Mouse (Mus musculus) bone marrow, adult 2 months (tissue): ENCODE results near the gene Psmg1. TPM values are rescaled to one million over a fixed set of nuclear protein-coding genes. Genes with fewer than 3 reads are reported as not detected.
"Not testable (repeated sequence)": the region's sequence is repeated elsewhere in the genome, so short reads cannot be mapped to it uniquely, and the experiment has no call there.

Experiments
- H3K27ac ChIP-seq: fragments of 200-500 bp; 2 replicates; pipeline ENCODE4 v1.5.1; 2012; ENCODE audit warnings: low read depth, mild to moderate bottlenecking, control low read depth, inconsistent platforms, low read length; ENCODE audit not compliant: control insufficient read depth, poor library complexity, insufficient read depth
- H3K4me1 ChIP-seq: fragments of 200-500 bp; 2 replicates; pipeline ENCODE4 v1.6.1; 2011; ENCODE audit warnings: low read length; ENCODE audit not compliant: control insufficient read depth, insufficient read depth
- H3K4me3 ChIP-seq: fragments of 200-500 bp; replicated peaks from 2 replicates; pipeline ENCODE3; 2011; ENCODE audit warnings: mild to moderate bottlenecking, low read depth, low read length, control low read depth; ENCODE audit not compliant: control insufficient read depth
- CTCF ChIP-seq: fragments of 200-500 bp; IDR thresholded peaks from 2 replicates; pipeline ENCODE4 v1.5.1; 2011; ENCODE audit warnings: low read length, control low read depth; ENCODE audit not compliant: control insufficient read depth, insufficient read depth
- POLR2A ChIP-seq: fragments of 200-500 bp; IDR thresholded peaks from 2 replicates; pipeline ENCODE4 v1.6.1; 2011; ENCODE audit warnings: low read depth, mild to moderate bottlenecking, control low read depth, low read length, borderline replicate concordance; ENCODE audit not compliant: control insufficient read depth
- WGBS: fragments of 180-500 bp; shearing (Covaris S2); methylation state at CpG from one replicate; pipeline ENCODE4 v1.1.7; 2018; 5-methylcytosine and 5-hydroxymethylcytosine counted together
- polyA plus RNA-seq: library from polyadenylated mRNA; stranded (reverse); fragments of >200 nt; gene quantifications from 2 replicates; pipeline ENCODE4 v1.2.4, GENCODE M21; 2011; ENCODE audit warnings: low replicate concordance; ENCODE audit not compliant: missing spikeins, insufficient read depth, insufficient read length

The Psmg1 gene
- polyA plus RNA-seq = 17.4 and 26.4 TPM in 2 replicates

DNA sequence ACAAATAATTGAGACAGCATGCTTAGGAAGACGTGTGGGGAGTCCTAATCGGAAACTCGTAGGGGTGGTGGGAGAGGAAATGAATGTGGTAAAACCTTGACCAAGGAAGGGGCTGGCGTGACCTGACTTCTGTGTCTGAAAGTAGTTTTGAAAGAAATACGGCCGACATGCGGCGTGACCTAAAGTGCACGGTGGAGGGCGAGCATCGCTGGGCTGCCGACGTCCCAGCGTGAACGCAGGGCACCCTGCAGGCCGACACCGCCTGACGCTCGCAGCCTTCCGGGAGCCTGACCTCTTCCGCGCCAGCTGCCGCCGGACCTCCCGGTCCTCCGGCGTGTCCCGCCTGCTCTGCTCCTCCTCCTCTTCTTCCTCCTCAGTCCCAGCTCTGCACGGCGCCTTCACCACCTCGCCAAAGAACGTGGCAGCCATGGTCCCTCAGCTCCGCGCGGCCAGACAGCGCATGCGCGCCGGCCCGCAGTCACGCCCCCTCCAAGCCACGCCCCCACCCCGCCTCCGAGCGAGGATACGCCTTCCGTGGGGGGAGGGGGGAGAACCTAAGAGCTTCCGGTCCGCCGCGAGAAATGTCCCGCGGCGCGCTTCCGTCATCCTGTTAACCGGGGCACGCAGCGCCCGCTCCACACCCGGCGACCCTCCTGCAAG, at the start of gene Psmg1:
Gene Psmg1 (minus strand): TSS at position 499 of the 660 bp plus-strand sequence.
- WGBS = under 1% methylated on average over 60 of the region's 62 CpGs
- TF ChIP-seq CTCF (no peak), POLR2A (peak; percentile 92)
- Histone ChIP-seq H3K4me3 (peak within 1 kb of the TSS; percentile 87), H3K4me1 (no peaks in the 10 kb centered on the region), H3K27ac (peak within 1 kb of the TSS; percentile 83)

DNA sequence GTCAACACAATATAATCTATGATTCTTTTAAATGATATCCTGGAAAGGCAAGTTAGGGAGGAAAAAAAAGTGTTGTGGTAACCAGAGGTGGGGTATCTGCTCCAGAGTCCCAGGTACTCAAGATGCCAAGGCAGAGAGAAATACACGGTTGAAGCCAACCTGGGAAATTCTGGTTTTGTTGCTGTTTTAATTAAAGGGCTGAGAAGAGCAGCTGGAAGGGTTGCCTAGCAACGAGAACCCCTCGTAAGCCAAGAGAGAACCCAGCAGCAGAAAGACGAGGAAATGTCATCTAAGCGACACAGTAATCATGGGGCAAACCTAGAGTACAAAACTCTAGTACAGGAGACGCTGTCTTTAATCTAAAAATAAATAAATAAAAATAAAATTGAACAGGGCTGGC, 48.8 kb upstream of the Psmg1 start:
- no peak for TF ChIP-seq CTCF
- TF ChIP-seq POLR2A = no peak
- Histone ChIP-seq H3K4me3 (no peak overlapping the region), H3K27ac (no peak overlapping the region), H3K4me1 (no peaks in the 10 kb centered on the region)
- WGBS = 86% methylated on average over 6 of the region's 6 CpGs

DNA sequence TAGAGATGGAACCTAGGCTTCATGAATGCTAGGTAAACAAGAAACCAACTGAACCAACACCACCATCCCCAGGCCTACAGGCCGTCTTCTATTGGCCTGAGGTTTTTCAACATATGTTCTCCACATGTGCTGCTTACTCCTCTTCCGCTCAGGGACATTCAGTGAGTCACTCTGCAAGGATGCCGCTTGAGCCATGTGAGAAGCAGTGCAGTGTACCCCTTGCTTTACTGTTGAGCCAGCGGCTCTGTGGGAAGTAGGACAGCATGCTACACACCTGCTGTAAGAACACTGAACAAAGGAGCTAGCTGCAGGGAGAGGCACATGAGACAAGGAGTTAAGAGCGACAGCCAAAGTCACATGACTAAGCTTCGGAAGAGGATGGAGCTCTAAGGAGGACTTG, 43.7 kb upstream of the Psmg1 start:
- H3K4me1 ChIP-seq = no peaks in the 10 kb centered on the region
- WGBS = 93% methylated on average over 6 of the region's 6 CpGs
- no peak for TF ChIP-seq POLR2A
- TF ChIP-seq CTCF = no peak

DNA sequence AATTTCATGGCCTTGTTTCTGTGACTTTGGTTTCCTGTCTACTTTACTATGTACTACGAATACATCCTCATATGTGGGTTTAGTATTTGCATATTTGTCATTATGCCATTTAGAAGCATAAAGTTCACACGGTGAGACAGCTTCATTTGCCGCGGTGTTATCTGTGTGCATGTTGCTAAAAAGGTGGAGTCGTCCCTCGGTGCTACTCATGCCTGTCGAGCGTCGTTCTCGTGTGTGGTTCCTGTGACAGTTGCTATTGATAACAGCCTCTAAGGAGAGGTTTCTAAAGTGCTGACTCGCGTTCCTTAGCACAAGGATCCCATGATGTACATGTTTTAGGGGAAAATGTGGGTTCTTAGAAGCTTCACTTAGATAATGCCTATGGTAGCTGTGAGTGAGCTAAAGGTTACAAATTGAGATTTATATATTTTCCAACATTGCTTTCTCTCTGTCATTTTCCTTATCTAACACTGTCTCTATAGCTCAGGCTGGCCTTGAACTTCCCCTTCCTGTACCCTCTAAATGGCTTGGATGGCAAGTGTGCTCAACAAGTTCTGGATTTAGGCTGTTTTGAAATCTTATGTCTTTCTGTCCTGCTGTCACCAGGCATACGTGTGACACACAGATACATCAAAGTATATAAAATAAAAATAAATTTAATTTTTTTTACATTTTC, 41.7 kb upstream of the Psmg1 start:
- Histone ChIP-seq H3K27ac (no peak overlapping the region), H3K4me3 (no peak overlapping the region), H3K4me1 (no peaks in the 10 kb centered on the region)
- WGBS = 70% methylated on average over 13 of the region's 13 CpGs
- no peak for TF ChIP-seq CTCF
- TF ChIP-seq POLR2A = no peak

More for the DNA sequence above, 43.7 kb upstream of the Psmg1 start:
- no peak overlapping the region for H3K4me3 ChIP-seq
- no peak overlapping the region for H3K27ac ChIP-seq

DNA sequence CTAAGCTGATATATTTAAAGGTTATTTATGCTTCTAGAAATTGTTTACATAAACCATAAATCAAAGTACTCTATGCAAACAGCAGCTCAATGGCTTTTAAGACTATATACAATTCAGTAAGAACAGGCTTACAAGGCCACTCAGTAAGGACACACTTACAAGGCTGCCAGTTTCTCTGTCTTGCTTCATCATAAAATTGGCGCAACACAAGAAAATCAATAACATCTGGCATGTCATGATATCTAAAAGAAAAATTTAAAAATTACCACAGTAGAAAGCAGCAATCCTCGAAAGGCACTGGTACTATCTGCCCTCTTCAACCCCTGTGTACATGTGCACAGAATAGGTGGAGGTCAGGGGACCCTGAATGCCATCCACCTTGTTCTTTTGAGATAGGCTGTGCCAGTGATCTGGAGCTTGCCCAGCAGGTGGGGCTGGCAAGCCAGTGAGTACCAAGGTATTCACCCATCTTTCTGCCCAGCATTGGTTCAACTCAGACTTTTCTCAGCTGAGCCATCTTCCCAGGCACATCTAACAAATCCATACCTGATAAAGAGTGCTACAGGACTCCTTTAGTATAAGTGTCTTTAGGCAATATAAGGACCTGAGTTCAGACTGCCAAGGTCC, 39.8 kb upstream of the Psmg1 start:
- Histone ChIP-seq H3K4me3 (no peak overlapping the region), H3K27ac (no peak overlapping the region), H3K4me1 (no peaks in the 10 kb centered on the region)
- WGBS = 79% methylated on average over 2 of the region's 2 CpGs
- TF ChIP-seq POLR2A (no peak), CTCF (peak; percentile 52; the same call in 1 of the 2 replicates)

DNA sequence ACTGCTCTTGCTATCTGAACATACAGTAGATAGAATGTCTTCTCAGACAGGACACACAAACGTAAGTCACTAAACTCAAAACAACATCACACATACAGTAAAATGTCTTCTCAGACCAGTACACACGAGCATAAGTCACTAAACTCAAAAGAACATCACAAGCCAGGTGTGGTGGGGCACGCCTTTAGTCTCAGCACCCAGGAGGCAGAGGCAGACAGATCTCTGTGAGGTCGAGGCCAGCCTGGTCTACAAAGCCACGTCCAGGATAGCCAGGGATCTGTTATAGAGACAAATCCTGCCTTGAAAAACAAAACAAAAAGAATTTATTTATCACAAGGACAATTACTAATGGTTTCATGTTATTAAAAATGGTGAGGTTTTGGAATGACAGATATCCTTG, 35.5 kb upstream of the Psmg1 start:
- Histone ChIP-seq H3K4me1 (no peaks in the 10 kb centered on the region), H3K4me3 (no peak overlapping the region), H3K27ac (no peak overlapping the region)
- TF ChIP-seq CTCF (no peak), POLR2A (no peak)
- 80% methylated on average over 5 of the region's 5 CpGs for WGBS

DNA sequence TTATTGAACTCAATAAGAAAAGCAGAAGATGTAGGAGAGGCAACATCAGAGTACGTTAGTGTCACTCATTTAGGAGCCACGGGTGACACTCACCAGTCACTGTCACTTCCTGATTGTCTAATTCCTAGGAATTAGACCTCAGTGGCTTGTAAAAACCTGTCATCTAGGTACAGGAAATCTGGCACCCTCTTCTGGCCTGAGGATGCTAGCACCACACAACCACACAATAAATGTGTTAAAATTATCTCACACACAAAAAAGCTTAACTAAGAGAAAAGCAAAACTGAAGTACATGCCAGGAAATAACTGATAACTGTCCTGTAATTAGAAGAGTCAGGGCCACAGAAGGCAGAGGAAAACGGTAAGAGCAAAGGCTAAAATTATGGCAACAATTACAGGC, 34.5 kb upstream of the Psmg1 start:
- H3K27ac ChIP-seq = no peak overlapping the region
- WGBS = 64% methylated on average over 3 of the region's 3 CpGs
- TF ChIP-seq POLR2A (no peak), CTCF (no peak)
- H3K4me1 ChIP-seq = no peaks in the 10 kb centered on the region
- H3K4me3 ChIP-seq = no peak overlapping the region

DNA sequence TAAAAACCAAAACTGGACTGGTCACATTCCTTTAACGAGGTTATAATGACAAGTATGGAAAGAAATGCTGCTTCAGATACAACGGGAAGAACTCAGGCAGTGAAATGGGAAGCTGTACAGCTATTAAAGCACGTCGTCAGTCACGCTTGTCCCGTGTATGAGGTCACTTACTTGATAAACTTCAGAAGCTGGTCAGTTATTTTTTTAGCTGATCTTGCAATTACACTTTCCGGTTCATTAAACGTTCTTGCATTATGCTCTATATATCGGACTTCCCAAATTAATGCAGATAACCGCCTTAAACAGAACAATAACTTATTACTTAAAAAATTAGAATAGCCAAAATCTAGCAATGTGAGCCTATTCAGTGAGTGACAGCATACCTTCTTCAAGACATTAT, 30.3 kb upstream of the Psmg1 start:
- no peak overlapping the region for H3K27ac ChIP-seq
- no peaks in the 10 kb centered on the region for H3K4me1 ChIP-seq
- TF ChIP-seq POLR2A (no peak), CTCF (no peak)
- 89% methylated on average over 10 of the region's 10 CpGs for WGBS
- H3K4me3 ChIP-seq = no peak overlapping the region

DNA sequence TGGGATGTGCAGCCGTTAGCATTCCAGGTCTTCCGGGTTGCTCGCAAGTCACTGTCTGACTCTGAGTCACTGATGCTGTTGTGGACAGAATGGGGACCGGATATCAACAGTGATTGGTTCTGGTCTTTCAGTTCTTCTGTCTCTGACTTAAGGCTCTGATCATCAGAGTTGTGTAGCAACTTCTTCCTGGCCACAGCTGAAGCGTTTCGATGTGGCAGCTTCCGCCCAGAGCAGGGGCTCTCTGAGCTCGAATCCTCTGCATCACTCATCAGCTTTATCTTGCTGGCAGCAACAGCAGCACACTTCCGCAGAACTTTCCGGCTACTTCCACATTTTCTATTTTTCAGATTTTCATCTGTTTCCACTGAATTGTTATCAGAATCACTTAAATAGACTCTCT, 18.4 kb upstream of the Psmg1 start:
- not testable (repeated sequence) for H3K27ac ChIP-seq, H3K4me3 ChIP-seq, H3K4me1 ChIP-seq
- no CpG with 5 or more reads among the region's 10 CpGs for WGBS

DNA sequence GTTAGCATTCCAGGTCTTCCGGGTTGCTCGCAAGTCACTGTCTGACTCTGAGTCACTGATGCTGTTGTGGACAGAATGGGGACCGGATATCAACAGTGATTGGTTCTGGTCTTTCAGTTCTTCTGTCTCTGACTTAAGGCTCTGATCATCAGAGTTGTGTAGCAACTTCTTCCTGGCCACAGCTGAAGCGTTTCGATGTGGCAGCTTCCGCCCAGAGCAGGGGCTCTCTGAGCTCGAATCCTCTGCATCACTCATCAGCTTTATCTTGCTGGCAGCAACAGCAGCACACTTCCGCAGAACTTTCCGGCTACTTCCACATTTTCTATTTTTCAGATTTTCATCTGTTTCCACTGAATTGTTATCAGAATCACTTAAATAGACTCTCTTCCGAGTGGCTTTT, 13.5 kb upstream of the Psmg1 start:
- WGBS = no CpG with 5 or more reads among the region's 10 CpGs

More for the DNA sequence above, 13.5 kb upstream of the Psmg1 start:
- H3K4me1 ChIP-seq, H3K4me3 ChIP-seq, H3K27ac ChIP-seq: not testable (repeated sequence)
